Mouse (Mus musculus): ENCODE measurements around the gene Sobp. TPM values are rescaled to one million over a fixed set of nuclear protein-coding genes. Genes with fewer than 3 reads are reported as not detected.

The Sobp gene
- polyA plus RNA-seq (2012; ENCODE audit: insufficient read depth, insufficient read length, low replicate concordance, missing spikeins): not detected in 2 replicates

DNA sequence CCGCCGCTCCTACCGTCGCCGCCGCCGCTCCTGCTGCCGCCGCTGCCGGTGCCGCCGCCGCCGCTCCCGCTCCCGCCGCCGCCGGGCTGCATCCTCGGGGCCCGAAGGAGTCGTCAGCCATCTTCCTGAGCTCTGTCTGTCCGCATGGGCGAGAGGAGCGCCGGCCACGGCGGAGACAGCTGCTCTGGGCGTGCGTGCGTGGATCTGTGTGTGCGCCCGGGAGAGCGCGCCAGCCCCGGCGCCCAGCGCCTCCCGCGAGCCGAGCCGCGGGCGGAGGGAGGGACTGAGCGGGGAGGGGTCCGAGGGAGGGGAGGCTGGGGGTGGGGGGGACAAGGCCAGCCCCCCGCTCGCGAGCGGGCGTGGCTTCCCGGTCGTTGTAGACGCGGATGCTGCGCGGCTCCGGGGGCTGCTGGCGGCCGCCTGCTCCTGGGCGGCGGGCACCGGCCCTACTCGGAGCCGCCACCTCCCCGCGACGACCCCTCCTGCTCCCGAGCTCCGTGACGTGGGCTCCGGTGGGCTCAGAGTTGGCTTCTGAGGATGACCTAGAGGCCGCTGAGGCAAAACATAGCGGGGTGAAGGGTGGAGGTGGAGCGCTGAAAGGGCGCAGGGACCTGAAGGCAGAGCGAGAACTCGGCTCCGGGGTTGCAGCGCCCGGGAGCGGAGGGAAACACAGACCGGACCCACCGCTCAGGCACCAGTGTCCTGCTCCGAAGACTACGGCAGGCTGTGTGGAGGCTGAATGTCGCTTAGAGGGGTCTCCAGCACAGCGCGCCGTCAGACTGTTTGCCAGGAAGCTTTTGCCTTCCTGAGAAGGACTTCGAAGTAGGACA is at the start of gene Sobp, which contains the start of gene 9030612E09Rik:
TSS of gene Sobp (minus strand) at position 205 of the 830 bp plus-strand sequence.
TSS of gene 9030612E09Rik (plus strand) at position 379 of the 830 bp plus-strand sequence.
- Histone ChIP-seq H3K27ac (ENCODE audit: insufficient read depth, low read depth, low read length) (peak within 1 kb of the TSS; percentile 73), H3K4me3 (ENCODE audit: insufficient read depth, low read depth, low read length) (peak within 1 kb of the TSS; percentile 96), H3K4me1 (ENCODE audit: control insufficient read depth, insufficient read depth, low read length) (peaks cover 6% of the 10 kb centered on the region; the same call in 1 of the 2 replicates)
- WGBS: under 1% methylated on average over 81 of the region's 91 CpGs
- TF ChIP-seq POLR2A (IDR thresholded peaks at IDR 0.05; ENCODE audit: insufficient read depth, low read depth, low read length) (peak; percentile 91), CTCF (IDR thresholded peaks at IDR 0.05; ENCODE audit: insufficient read depth, low read depth, low read length) (no peak)

DNA sequence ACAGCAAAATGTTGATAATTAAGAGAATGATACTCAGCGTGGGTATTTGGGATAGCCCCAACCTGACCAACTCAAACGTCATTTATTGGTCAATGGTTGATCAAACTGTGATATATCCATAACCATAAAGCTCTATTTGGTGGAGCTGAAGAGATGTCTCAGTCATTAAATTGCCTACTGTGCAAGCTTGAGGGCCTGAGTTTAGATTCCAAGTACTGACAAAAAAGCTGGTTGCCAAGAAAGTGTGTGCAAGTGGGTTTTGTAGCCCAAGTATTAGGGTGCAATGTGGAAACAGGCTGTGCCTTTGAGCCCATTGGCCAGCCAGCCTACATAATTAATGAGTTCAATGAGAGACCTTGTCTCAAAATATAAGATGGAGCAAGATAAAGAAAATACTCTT is 49.1 kb upstream of the Sobp start:
- H3K27ac ChIP-seq (ENCODE audit: insufficient read depth, low read depth, low read length): no peak overlapping the region
- H3K4me3 ChIP-seq (ENCODE audit: insufficient read depth, low read depth, low read length): no peak overlapping the region
- WGBS: 95% methylated on average over 2 of the region's 2 CpGs
- TF ChIP-seq CTCF (IDR thresholded peaks at IDR 0.05; ENCODE audit: insufficient read depth, low read depth, low read length) (no peak), POLR2A (IDR thresholded peaks at IDR 0.05; ENCODE audit: insufficient read depth, low read depth, low read length) (no peak)
- peaks cover 8% of the 10 kb centered on the region; the same call in 1 of the 2 replicates for H3K4me1 ChIP-seq (ENCODE audit: control insufficient read depth, insufficient read depth, low read length)

- 1% methylated on average over 25 of the region's 25 CpGs for WGBS
- Histone ChIP-seq H3K27ac (ENCODE audit: insufficient read depth, low read depth, low read length) (0 out of 2 replicates have a peak overlapping the region, but pooled peaks have one; percentile 6), H3K4me3 (ENCODE audit: insufficient read depth, low read depth, low read length) (peak overlapping the region; percentile 86), H3K4me1 (ENCODE audit: control insufficient read depth, insufficient read depth, low read length) (peaks cover 8% of the 10 kb centered on the region; the same call in 1 of the 2 replicates)
- TF ChIP-seq CTCF (IDR thresholded peaks at IDR 0.05; ENCODE audit: insufficient read depth, low read depth, low read length): no peak
- no peak for TF ChIP-seq POLR2A (IDR thresholded peaks at IDR 0.05; ENCODE audit: insufficient read depth, low read depth, low read length)
These were observed 47.3 kb upstream of the Sobp start for GRCm38 (mm10) chr10:43221659-43222058.

GRCm38 (mm10) chr10:43220910-43221625 is 46.7 kb upstream of the Sobp start, which contains the start of gene Pdss2:
Pdss2 (plus strand) TSS chr10:43221486.
- under 1% methylated on average over 50 of the region's 50 CpGs for WGBS

GRCm38 (mm10) chr10:43220479-43220878 is 46.1 kb upstream of the Sobp start:
- Histone ChIP-seq H3K4me1 (ENCODE audit: control insufficient read depth, insufficient read depth, low read length) (peaks cover 8% of the 10 kb centered on the region; the same call in 1 of the 2 replicates), H3K4me3 (ENCODE audit: insufficient read depth, low read depth, low read length) (peak overlapping the region; percentile 86), H3K27ac (ENCODE audit: insufficient read depth, low read depth, low read length) (peak overlapping the region; percentile 99)
- 14% methylated on average over 7 of the region's 7 CpGs for WGBS
- TF ChIP-seq POLR2A (IDR thresholded peaks at IDR 0.05; ENCODE audit: insufficient read depth, low read depth, low read length) (no peak), CTCF (IDR thresholded peaks at IDR 0.05; ENCODE audit: insufficient read depth, low read depth, low read length) (no peak)

More at GRCm38 (mm10) chr10:43220910-43221625, 46.7 kb upstream of the Sobp start, which contains the start of gene Pdss2:
- Histone ChIP-seq H3K4me3 (ENCODE audit: insufficient read depth, low read depth, low read length) (peak within 1 kb of the TSS; percentile 86), H3K27ac (ENCODE audit: insufficient read depth, low read depth, low read length) (peak within 1 kb of the TSS; percentile 99), H3K4me1 (ENCODE audit: control insufficient read depth, insufficient read depth, low read length) (peaks cover 8% of the 10 kb centered on the region; the same call in 1 of the 2 replicates)
- TF ChIP-seq CTCF (IDR thresholded peaks at IDR 0.05; ENCODE audit: insufficient read depth, low read depth, low read length): peak; percentile 5; the same call in 1 of the 2 replicates
- peak; percentile 97 for TF ChIP-seq POLR2A (IDR thresholded peaks at IDR 0.05; ENCODE audit: insufficient read depth, low read depth, low read length)

- no peak for TF ChIP-seq POLR2A (IDR thresholded peaks at IDR 0.05; ENCODE audit: insufficient read depth, low read depth, low read length)
- TF ChIP-seq CTCF (IDR thresholded peaks at IDR 0.05; ENCODE audit: insufficient read depth, low read depth, low read length): no peak
- 88% methylated on average over 13 of the region's 13 CpGs for WGBS
These were observed 43.1 kb upstream of the Sobp start for GRCm38 (mm10) chr10:43217361-43217900.

DNA sequence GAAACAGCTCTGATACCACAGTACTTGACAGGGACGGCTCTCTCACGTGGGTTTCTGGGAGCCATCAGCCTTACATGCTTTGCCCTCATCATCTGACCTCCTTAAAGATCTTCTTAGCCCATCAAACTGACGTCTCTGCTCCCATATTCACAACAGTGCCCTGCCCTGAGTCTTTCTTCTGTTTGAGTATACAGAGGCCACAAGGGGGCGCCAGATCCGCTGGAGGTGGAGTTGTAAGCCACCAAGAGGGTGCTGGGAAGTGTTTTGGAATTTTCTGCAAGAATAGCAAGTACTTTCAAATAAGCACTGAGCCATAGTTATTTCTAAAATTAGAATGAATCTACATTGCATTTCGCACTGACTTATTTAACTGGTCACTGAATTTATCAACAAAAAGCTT is 37.5 kb upstream of the Sobp start:
- Histone ChIP-seq H3K4me1 (ENCODE audit: control insufficient read depth, insufficient read depth, low read length) (no peaks in the 10 kb centered on the region), H3K27ac (ENCODE audit: insufficient read depth, low read depth, low read length) (no peak overlapping the region), H3K4me3 (ENCODE audit: insufficient read depth, low read depth, low read length) (no peak overlapping the region)
- WGBS: 35% methylated on average over 6 of the region's 6 CpGs
- TF ChIP-seq CTCF (IDR thresholded peaks at IDR 0.05; ENCODE audit: insufficient read depth, low read depth, low read length) (no peak), POLR2A (IDR thresholded peaks at IDR 0.05; ENCODE audit: insufficient read depth, low read depth, low read length) (no peak)

More at GRCm38 (mm10) chr10:43217361-43217900, 43.1 kb upstream of the Sobp start:
- no peak overlapping the region for H3K27ac ChIP-seq (ENCODE audit: insufficient read depth, low read depth, low read length)
- H3K4me3 ChIP-seq (ENCODE audit: insufficient read depth, low read depth, low read length): no peak overlapping the region
- peaks cover 8% of the 10 kb centered on the region; the same call in 1 of the 2 replicates for H3K4me1 ChIP-seq (ENCODE audit: control insufficient read depth, insufficient read depth, low read length)

DNA sequence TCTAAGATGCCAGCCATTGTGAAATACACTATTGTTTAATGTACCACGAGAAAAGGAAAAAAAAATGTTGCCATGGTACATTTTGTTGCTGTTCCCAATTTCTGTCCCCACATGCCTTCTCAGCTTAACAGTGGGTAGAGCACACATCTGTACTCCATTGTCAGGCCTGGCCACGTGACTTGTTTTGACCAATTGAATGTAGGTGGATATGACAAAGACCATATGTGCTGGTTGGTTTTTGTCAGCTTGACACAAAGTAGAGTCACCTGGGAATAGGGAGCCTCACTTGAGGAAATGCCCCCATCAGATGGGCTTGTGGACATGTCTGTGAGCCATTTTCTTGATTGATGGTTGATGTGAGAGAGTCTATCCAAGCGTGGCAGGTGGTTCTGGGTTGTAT is 29.5 kb upstream of the Sobp start:
- no peak overlapping the region for H3K27ac ChIP-seq (ENCODE audit: insufficient read depth, low read depth, low read length)
- 92% methylated on average over 3 of the region's 3 CpGs for WGBS
- TF ChIP-seq CTCF (IDR thresholded peaks at IDR 0.05; ENCODE audit: insufficient read depth, low read depth, low read length) (no peak), POLR2A (IDR thresholded peaks at IDR 0.05; ENCODE audit: insufficient read depth, low read depth, low read length) (no peak)
- peaks cover 3% of the 10 kb centered on the region for H3K4me1 ChIP-seq (ENCODE audit: control insufficient read depth, insufficient read depth, low read length)
- no peak overlapping the region for H3K4me3 ChIP-seq (ENCODE audit: insufficient read depth, low read depth, low read length)

Measured in olfactory bulb, adult 2 months (tissue).